Mouse (Mus musculus) CD8-positive naive resting alpha-beta T cell, adult 2 months (primary cell): ENCODE results near the gene Cenpb.

Experiments
- DNase-seq, 2 experiments: peaks; one replicate each; pipeline ENCODE4 v3.0.0; 2022; ENCODE audit warnings: low read depth in 2 of 2, low spot score in 2 of 2

Cenpb gene

DNA sequence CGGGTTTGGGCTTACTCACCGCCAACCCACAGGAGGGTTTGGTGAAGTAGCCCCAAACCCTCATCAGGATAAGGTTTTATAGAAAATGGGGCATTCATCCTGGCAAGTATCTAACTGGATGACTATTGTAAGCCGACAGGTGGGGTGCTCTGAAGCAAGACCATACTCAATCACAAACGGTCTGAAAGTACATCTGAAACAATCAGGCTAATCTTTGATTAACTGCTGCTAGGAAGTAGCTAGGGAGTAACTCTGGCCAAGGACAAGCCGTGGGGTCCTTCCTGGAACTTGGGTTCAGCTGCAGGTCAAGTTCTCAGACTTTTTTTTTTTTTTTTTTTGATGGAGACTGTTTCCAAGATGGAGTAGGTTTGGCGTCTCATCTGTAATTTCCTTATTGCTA lies 11.9 kb downstream of the Cenpb start:
- DNase-seq, result no peak

DNA sequence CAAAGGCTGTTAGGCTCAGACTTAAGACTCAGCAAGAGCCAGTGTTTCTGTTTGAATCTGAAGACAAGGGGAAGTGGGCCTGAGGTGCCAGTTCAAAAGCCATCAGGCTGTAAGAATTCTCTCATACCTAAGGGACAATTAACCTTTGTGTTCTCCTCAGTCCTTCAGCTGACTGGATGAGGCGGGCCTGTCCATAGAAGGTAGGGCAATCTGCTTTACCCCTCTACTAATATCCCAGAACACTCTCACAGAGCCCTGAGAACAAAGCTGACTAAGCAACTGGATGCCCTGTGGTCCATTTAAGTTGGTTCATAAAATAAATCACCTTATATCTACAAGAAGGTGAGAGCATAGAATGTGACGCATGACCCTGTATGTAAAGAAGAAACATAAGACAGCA lies 13.7 kb downstream of the Cenpb start:
- DNase-seq, result no peak

DNA sequence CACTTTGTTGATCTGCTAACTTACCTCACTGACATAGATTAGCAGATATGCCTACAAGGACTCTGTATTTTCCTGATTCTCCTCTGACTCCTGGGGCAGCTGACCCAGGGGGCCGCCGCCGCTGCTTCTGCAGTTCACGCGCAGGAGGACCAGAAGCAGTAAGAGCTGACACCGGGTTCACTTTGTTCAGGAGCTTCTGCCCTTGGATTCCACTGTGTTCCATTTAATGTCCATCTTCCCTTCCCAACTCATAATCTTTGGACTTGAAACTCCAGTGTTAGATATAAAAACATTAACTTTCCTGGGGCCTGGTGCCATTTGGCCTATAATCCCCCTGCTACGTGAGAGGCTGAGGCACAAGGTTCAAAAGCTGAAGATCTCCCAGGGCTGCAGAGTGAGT lies 15.9 kb downstream of the Cenpb start:
- DNase-seq, result no peak

DNA sequence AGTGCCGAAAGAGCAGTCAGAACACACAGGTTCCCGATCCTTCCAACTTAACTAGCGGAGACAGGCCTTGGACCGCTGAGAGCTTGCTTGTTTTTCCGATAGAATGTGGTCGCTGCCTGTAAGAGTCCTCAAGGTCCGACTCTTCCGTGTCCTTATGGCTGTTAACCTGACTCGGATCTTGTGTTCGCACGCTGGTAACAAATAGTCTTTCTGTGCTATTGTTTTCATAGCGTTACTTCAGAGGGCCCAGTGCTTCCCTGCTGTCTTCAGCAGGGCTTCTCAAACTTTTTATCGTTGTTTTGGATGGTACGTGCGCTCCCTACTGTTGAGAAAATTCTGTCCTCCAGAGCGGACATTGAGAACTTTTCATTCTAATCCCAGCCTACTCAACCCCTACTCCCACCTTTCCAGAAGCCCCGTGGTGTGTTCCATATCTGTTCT lies 19.2 kb downstream of the Cenpb start:
- no peak for DNase-seq

DNA sequence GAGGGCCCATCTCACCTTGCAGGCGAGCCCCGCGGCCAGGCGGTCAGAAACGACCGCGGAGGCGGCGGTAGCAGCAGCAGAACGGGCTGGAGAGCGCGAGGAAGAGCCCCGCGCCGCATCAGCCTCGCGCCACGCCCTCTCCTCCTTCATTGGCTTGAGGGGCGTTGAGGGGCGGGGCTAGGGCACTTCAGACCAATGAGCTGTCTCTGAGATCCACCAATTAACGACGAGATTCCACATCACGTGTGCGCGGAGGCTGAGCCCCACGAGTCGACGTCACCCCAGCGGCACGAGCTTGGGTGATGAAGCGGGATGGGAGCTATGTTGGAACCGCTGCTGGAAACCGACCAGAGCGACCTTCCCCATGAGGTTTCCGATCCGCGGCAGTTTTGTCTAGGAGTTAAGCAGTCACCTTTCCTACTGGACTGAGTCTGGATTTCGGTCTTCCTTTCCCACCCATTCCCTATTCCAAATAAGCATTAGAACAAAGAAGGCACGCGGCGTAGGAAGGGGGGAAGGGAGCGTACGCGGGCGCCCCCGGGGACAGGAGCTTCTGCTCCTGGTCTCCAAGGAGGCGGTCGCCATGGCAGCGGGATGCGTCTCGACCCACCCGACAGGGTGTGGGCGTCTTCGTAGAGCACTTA lies 19.8 kb downstream of the Cenpb start, which contains the start of gene 1700037H04Rik:
Gene 1700037H04Rik, minus strand, starts transcription at position 144 of the 644 bp plus-strand sequence.
- DNase-seq, result peak; percentile 87 to 92

DNA sequence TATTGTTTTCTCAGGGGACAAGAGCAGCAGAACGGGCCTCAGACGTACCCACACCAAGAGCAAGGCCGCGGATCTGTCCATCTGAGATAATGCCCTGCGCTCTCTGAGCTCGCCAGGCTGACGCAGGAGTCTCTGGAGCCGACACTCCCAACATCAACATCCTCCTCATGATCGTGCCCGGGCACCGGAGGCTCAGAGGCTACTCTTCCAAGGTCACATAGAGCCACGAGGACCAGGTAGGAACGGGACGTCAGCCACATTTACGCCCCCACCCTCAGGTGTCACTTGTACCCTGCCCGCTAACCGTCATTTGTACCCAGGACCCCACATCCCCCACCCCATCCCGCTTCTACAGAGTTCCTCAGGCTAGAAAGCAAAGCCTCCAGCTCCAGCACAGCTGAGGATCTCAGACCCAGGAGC lies 20.4 kb downstream of the Cenpb start:
- DNase-seq, result no peak

DNA sequence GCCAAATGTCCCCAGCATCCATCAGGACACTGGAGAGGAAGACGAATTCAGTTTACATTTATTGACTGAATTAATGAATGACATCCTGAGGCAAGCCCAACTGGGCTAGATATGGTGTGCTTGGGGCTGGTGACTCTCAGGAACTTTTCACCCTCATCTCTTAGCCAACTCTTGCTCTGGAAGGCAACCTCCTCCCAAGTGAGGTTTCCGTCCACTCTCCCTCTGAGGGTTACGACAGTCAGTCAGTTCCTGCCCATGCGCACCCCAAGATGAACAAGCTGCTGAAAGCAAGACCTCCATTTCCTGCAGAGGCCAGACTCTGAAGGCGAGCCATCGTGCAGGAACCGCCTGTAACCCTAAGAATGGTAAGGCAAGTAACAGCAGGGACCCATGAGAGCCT lies 22.9 kb downstream of the Cenpb start:
- no peak for DNase-seq

DNA sequence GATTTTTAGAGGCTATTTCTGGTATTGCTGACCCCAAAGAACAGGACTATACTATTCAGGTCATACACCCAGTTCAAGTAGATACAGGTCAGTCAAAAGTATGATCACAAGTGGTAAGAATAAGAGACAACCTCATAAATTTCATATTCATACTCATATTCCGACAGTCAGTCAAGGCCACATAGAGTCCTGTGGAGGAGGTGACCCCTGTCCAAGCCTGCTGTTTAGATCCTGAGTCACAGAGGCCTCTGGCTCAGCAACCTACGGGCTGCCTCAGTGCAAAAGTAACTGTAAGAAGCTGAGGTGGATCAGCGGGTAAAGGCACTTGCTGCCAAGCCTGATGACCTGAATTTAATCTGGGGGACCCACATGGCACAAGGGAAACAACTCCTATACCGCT lies 25.8 kb downstream of the Cenpb start:
- no peak for DNase-seq

DNA sequence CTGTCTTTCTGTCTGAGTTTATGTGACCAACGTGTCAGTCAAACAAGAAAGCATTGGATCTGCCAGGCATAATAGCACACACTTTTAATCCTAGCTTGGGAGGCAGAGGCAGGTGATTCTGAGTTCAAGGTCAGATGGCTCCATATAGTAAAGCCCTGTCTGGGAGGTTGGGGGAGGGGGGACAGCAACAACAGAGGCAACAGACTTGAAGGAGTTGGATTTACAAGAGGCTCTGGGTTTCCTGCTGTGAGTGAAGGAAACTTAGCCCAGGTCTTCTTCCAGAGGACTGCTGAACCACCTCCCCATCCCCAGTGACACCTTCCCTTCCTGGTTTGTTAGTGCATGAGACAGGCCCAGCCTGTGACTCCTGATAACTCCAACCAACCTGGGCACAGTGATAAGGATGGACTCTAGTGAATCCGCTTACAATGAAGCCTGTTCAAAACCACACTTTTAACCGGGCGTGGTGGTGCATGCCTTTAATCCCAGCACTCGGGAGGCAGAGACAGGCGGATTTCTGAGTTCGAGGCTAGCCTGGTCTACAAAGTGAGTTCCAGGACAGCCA lies 27.6 kb downstream of the Cenpb start:
- no peak for DNase-seq

DNA sequence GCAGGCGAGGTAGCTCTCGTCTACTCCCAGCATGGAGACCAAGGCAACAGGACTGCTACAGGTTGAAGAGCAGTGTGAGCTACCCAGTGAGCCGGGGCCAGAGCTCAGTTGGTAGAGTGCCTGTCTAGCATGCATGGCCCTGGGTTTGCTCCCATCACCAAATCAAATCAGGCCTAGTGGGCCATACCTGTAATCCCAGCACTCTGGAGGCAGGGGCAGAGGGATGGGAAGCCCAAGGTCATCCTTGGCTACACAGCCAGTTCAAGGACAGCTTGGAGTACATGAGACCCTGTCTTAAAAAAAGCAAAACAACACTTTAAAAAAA lies 30.7 kb downstream of the Cenpb start:
- no peak for DNase-seq

DNA sequence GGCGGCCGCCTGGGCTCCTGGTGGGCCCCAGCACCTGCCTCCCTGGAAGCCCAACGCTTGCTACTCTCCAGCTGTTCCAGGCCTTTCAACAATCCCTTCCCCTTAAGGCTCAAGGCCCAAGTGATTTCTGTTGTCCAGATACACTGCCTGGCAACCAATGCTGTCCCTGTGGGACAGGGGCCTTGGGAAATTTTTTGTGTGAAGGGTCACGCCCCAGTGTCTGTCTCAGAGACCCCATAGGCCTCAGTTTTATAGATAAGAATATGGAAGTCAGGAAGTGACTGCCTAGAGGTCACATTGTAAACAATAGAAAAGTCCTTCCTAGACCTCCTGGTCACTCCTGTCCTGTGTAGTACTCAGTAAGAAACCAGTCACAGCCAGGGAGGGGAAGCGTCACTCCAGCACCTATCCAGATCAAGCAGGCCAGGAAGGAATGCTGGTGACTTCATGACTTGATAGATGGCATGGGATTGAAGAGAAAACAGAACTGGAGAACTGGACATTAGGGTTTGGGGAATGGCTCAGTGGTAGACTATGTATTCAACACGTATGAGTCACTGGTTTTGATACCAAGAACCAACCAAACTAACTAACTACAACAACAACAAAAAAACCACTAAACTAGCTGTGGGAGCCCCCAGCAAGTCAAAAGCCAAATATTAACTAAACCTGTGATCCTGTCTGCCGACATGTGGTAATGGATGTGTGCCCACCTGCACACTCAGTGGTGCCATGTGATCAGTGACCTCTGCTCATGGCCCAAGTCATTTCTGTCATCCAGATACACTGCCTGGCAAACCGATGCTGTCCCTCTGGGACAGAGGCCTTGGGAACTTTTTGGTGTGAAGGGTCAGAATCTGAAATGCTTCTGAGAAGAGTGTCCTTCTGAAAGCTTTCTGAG lies 31.3 kb downstream of the Cenpb start:
- no peak for DNase-seq

DNA sequence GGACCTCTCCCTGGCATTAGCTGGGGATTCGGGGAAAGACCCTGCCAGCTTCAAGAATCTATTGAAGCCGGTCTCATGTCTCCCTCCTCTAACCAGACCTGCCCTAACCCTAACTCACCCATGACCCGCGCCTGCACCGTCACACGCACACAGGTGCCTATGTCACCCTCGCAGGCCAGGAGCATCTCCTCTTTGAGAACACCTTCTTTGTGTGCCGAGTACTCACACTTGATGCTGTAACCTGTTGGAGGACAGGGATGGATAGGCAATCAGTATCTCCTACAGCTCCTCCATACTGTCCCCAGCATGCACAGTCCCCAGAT lies 32.9 kb downstream of the Cenpb start:
- no peak for DNase-seq

DNA sequence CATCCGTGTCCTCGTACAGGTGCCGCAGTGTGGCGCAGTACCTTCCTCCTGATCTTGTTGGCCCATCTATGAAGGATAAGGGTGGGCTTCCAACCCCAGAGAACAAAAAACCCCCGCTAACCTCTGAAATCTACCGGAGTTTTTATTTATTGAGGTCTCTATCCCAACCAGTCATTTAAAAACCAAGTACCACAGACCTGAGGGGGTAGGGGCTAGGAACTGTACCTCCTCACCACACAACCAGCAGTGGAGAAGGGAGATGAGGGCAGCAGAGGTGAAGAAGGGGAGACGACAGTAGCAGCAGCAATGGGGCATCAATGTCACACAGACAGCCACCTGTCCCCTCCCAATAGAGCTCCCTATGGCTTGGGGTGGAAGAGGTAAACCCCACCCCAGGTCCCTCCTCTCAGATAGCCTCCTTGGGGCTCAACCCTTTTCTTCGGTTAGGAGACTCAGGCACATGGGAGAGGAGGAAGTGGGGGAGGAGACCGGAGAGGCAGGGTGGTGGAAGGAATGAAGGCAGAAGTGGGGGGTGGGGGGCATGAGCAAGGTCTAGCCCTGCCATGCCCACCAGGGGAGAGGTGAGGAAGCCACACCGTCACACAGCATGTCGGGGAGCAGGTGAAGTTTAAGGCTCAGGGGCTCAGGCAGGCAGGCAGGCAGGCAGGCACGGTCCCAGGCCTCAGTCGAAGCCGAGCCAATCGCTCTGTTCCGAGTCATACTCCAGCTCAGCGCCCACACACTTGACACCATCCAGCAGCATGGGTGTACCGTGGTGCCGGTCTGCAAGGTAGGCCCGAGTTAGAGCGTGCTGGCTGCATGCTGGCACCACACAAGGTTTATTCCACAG lies 33.4 kb downstream of the Cenpb start:
- no peak for DNase-seq

DNA sequence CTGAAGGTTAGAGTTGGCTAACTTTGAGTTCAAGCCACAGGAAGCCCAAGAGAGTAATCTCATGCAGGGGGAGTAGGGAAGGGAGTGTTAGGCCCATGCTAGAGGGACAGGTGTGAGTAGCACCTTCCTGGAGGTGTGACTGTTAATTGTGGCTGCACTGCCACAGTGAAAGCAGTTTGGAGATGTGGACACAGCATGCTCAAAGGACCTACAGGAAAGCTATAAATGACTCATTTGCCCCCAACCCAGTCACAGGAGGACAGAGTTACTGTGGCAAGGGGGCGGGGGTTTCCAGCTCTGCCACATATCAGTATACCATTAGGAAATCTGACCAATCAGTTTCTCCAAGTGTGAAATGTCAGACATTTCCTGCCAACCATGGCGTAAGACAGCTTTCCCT lies 34.3 kb downstream of the Cenpb start:
- no peak for DNase-seq

DNA sequence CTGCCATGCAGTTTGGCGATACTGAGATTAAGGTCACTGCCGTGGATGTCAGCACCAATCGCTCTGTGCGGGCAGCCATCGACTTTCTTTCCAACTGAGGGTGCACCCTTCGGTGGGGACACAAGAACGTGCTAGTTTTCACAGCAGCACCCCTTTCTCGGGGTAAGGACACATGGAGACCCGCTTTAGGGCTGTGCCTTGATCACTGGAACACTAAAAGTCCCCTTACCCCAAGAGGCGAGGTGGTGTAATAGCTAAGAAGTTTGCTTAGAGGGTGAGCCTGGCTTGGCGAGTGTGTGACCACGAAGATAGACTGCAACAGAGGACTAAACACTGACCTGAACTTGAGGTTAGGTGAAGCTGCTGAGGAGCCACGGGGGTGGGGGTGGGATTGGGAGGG lies 34.7 kb downstream of the Cenpb start:
- no peak for DNase-seq

DNA sequence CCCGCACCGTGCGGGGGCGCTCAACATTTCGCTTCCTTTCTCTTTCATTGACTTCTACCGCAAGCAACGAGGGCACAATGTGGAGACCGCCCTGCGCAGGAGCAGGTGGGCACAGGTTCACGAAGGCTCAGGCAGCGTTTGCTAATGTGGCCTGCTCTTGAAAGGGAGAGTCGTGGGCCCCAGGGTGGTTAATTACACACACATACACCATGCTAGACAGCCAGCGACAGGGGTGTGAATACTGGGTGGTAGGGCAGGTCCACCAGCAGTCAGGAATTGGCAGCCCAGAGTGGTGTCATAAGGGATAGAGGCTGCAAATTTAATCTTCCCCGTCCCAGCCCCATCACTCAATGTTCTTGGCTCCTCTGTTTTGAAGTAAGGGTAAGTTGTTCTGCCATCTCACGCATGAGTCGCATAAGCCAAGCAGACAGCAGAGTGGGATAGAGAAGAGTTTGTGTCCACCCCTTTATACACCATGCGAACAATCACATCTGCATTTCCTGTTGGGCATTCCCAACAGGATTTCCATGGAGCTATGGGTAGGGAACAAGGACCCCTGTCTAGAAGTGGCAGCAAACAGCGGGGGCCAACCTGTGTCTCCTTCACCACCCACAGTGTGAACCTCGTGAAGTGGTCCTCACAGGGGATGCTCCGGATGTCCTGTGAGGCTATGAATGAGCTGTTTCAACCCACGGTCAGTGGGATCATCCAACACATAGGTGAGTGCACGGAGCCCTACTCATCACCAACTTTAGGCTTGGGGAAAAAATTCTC lies 36.7 kb downstream of the Cenpb start:
- DNase-seq, result no peak

DNA sequence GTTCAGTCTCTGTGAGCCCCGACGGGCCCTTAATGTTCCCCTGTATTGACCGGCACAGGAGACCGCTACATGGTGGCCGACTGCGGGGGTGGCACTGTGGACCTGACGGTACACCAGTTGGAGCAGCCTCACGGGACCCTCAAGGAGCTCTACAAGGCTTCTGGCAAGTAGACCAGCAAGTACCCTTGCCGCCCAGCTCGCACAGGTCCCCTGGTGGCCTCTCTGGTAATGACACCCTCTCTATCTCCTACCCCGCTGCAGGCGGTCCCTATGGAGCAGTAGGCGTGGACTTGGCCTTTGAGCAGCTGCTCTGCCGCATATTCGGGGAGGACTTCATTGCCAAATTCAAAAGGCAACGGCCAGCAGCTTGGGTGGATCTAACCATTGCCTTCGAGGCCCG lies 37.3 kb downstream of the Cenpb start:
- DNase-seq, result peak; percentile 29 to 49

DNA sequence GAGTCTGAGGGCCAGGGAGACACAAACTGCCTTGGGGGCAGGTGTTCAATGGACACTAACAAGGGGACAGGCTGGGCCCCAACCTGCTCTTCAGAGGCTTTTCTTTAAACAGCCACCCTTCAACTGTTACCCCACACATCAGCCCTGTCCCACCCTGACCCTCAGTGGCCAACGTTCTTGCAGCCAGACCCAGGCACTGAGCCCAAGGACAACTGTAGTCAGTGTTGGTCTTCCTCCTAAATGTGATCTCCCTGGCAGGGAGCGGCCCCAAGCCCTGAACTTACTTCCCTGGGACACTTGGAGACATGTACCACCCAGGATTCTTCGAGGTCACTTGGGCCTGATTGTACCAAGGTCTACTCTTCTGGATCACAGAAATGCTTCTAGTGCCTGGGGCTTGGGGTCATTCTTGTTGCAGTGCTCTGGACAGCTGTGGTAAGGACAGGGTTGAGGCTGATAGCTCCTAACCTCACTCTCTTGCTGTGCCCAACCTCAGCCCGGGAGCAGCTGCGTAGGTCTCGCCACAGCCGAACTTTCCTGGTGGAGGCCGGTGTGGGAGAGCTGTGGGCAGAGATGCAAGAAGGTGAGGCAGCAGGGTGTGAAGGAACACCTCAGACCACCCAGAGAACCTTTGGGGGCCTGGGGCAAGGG lies 38.4 kb downstream of the Cenpb start:
- no peak for DNase-seq

DNA sequence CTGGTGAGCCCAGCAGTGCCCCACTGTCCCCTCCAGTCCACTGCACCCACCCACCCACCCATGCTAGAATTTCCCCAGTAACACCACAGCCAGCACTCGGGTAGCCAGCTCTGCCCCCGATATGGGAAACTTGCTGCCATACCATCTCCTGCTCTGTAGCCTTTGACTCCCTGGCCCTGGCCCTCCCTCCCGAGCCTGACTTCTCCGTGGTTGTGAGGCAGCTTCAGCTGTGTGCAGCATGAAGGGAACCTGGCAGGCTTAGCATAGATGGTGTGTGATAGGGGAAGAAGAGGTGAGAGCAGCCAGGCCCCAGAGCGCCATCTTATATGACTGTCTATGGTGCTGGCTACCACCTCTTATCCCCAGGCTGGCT lies 39.3 kb downstream of the Cenpb start:
- no peak for DNase-seq

DNA sequence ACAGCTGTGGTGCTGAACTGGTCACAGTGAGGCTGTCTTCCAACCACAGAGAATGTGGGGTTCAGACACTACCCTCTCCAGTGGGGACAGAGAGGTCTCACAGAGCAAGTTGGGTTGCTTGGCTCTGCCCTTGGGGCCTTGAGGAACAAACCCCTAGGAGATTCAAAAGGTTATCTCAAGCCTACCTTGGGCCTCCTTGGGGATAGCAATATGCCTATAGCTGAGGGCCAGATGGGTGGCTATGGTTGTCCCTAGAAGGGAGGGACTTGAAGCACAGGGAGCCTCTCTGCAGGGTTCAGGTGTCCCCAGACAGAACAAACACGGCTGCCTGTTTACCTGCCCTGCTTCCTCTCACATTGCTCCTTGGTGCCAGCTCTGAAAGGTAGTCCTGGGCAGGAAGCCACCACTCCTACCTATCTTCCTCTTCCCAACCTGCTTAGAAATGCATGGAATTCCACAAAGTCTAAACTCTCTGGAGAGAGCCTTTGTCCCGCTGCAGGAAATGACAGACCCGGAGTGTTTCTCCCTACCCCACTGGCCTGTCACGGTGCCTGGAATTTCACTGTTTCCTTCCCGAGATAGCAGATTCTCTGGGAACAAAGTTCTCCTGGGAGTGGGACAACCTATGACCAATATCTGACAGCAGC lies 39.9 kb downstream of the Cenpb start:
- no peak for DNase-seq
